11 mouse cellular contexts compared by ENCODE assay signal in genomic region chr5:112253169-112253568, GRCm38 (mm10). TPM values are rescaled to one million over a fixed set of nuclear protein-coding genes. Genes with fewer than 3 reads are reported as not detected.
DNase-seq lines count a peak whose midpoint lies in the region; ATAC-seq lines count a peak whose summit lies in the region.
"Had no signal": no experiment of that assay in that cellular context is flagged by ENCODE, and none has a peak within 500 bp of the region (broad histone marks: within the 10 kb centered on the region; RNA-seq: fewer than 3 reads in every experiment).

No protein-coding gene starts in this region.

- H3K9me3 ChIP-seq in liver, embryonic 16.5 days (replicated peaks; ENCODE audit: control insufficient read depth, low read length), result no peaks in the 10 kb centered on the region
- no peaks in the 10 kb centered on the region for H3K9me3 ChIP-seq in forebrain, embryonic 11.5 days (ENCODE audit: control insufficient read depth, low read length)

- WGBS in liver, embryonic 16.5 days (ENCODE audit: insufficient replicate concordance), result 14% methylated on average over 8 of the region's 8 CpGs
- 7% methylated on average over 8 of the region's 8 CpGs for WGBS in forebrain, embryonic 11.5 days

- no peak overlapping the region; the same call in 1 of the 2 replicates for H3K9ac ChIP-seq in liver, embryonic 16.5 days (ENCODE audit: low read depth, low read length)
- H3K9ac ChIP-seq in forebrain, embryonic 11.5 days (ENCODE audit: low read length), result no peak overlapping the region; the same call in 1 of the 2 replicates

- H3K4me3 ChIP-seq in liver, embryonic 16.5 days (ENCODE audit: low read depth, low read length), result no peak overlapping the region
- H3K4me3 ChIP-seq in forebrain, embryonic 11.5 days (ENCODE audit: low read depth, low read length), result no peak overlapping the region

- no peaks in the 10 kb centered on the region for H3K27me3 ChIP-seq in liver, embryonic 16.5 days (ENCODE audit: control insufficient read depth, insufficient read depth, low read depth, low read length)
- H3K27me3 ChIP-seq in forebrain, embryonic 11.5 days (ENCODE audit: control insufficient read depth, insufficient read depth, low read length), result no peaks in the 10 kb centered on the region

- peak overlapping the region; percentile 59 for H3K27ac ChIP-seq in liver, embryonic 16.5 days (ENCODE audit: low read length)
- no peak overlapping the region for H3K27ac ChIP-seq in forebrain, embryonic 11.5 days (ENCODE audit: low read depth, low read length)

- peak; percentile 96 for DNase-seq in heart, adult 11 months
- no peak for DNase-seq in heart, postnatal 4 days
- no peak for DNase-seq in adipocyte (ENCODE audit: low spot score)
- DNase-seq in urinary bladder, adult 2 months (ENCODE audit: low spot score), result no peak
- no peak for DNase-seq in forebrain, embryonic 11.5 days (ENCODE audit: low spot score)
- DNase-seq: left cerebral cortex, postnatal 4 days; right cerebral cortex, postnatal 25 days had no signal

- H3K36me3 ChIP-seq in liver, embryonic 16.5 days (ENCODE audit: control insufficient read depth, insufficient read depth), result no peaks in the 10 kb centered on the region
- H3K36me3 ChIP-seq in forebrain, embryonic 11.5 days (ENCODE audit: control insufficient read depth, insufficient read depth, low read length), result no peaks in the 10 kb centered on the region

- peak overlapping the region; percentile 36; the same call in 1 of the 2 replicates for H3K4me2 ChIP-seq in liver, embryonic 16.5 days (ENCODE audit: low read depth, low read length)
- no peak overlapping the region for H3K4me2 ChIP-seq in forebrain, embryonic 11.5 days (ENCODE audit: low read depth, low read length, severe bottlenecking)

- H3K4me1 ChIP-seq in liver, embryonic 16.5 days (ENCODE audit: control insufficient read depth, low read depth, low read length), result peaks cover 24% of the 10 kb centered on the region
- no peaks in the 10 kb centered on the region; the same call in 1 of the 2 replicates for H3K4me1 ChIP-seq in forebrain, embryonic 11.5 days (replicated peaks; ENCODE audit: control insufficient read depth, insufficient read depth, low read length)

- ATAC-seq in CD4-positive, CD25-positive, alpha-beta regulatory T cell, adult 4 months, result peak; percentile 84
- peak; percentile 29; the same call in 1 of the 2 replicates for ATAC-seq in granulocyte monocyte progenitor cell, adult 5-6 weeks (replicated peaks; ENCODE audit: poor library complexity, severe bottlenecking)
- ATAC-seq in liver, embryonic 16.5 days (ENCODE audit: low read depth), result peak; percentile 87
- ATAC-seq in forebrain, embryonic 11.5 days (replicated peaks; ENCODE audit: low FRiP score), result no peak

RNA-seq across cellular contexts. Expression of gene Cryba4, which starts 0.9 kb away (rescaled TPM):
- 1 to 10 TPM; 1.7 to 2.3 TPM for total RNA-seq in heart, postnatal 4 days (2021)
- 1 to 10 TPM in 1 of 2 experiments, not detected in 1; 1.3 TPM for polyA plus RNA-seq in CD4-positive, CD25-positive, alpha-beta regulatory T cell, adult 4 months (2017; shearing (Covaris generic))
- not detected in 2 replicates for total RNA-seq in granulocyte monocyte progenitor cell, adult 5-6 weeks (2014; fragmentation: Nextera tagmentation)
- 0.30 TPM in 1 of 2 replicates, not detected in the other for total RNA-seq in granulocyte monocyte progenitor cell, adult 5-6 weeks (2017)
- polyA plus RNA-seq in liver, embryonic 16.5 days (2015; fragmentation: Nextera tagmentation; extraction: Ambion mirVana), result 0.49 and 0.67 TPM in 2 replicates
- polyA plus RNA-seq in urinary bladder, adult 2 months (2012; rRNA removed), result 0.23 TPM in 1 of 2 replicates, not detected in the other
- 0.48 and 1.1 TPM in 2 replicates for polyA plus RNA-seq in forebrain, embryonic 11.5 days (2014; fragmentation: Nextera tagmentation; extraction: Ambion mirVana)

RNA-seq across cellular contexts. Expression of gene Crybb1, which starts 2.4 kb away (rescaled TPM):
- total RNA-seq in heart, postnatal 4 days (2021), result not detected
- not detected for polyA plus RNA-seq in CD4-positive, CD25-positive, alpha-beta regulatory T cell, adult 4 months (2017; shearing (Covaris generic))
- not detected in 2 replicates for total RNA-seq in granulocyte monocyte progenitor cell, adult 5-6 weeks (2014; fragmentation: Nextera tagmentation)
- not detected in 2 replicates for total RNA-seq in granulocyte monocyte progenitor cell, adult 5-6 weeks (2017)
- 0.28 and 0.32 TPM in 2 replicates for polyA plus RNA-seq in liver, embryonic 16.5 days (2015; fragmentation: Nextera tagmentation; extraction: Ambion mirVana)
- polyA plus RNA-seq in urinary bladder, adult 2 months (2012; rRNA removed), result not detected in 2 replicates
- 0.48 and 0.73 TPM in 2 replicates for polyA plus RNA-seq in forebrain, embryonic 11.5 days (2014; fragmentation: Nextera tagmentation; extraction: Ambion mirVana)
- total RNA-seq: monocyte, adult 5-6 weeks had no signal

RNA-seq across cellular contexts. Expression of gene Tpst2, which starts 23.3 kb away (rescaled TPM):
- total RNA-seq in heart, postnatal 4 days (2021), result 10 to 100 TPM; 44.4 to 45.6 TPM
- polyA plus RNA-seq in CD4-positive, CD25-positive, alpha-beta regulatory T cell, adult 4 months (2017; shearing (Covaris generic)), result 10 to 100 TPM; 58.0 to 61.9 TPM
- 28.7 and 43.9 TPM in 2 replicates for total RNA-seq in granulocyte monocyte progenitor cell, adult 5-6 weeks (2014; fragmentation: Nextera tagmentation)
- 25.3 and 36.5 TPM in 2 replicates for total RNA-seq in granulocyte monocyte progenitor cell, adult 5-6 weeks (2017)
- polyA plus RNA-seq in liver, embryonic 16.5 days (2015; fragmentation: Nextera tagmentation; extraction: Ambion mirVana), result 38.5 and 38.8 TPM in 2 replicates
- 20.7 and 29.1 TPM in 2 replicates for polyA plus RNA-seq in urinary bladder, adult 2 months (2012; rRNA removed)
- polyA plus RNA-seq in forebrain, embryonic 11.5 days (2014; fragmentation: Nextera tagmentation; extraction: Ambion mirVana), result 30.9 and 34.3 TPM in 2 replicates
